Mouse (Mus musculus): Measurements from ENCODE around the gene Cxcr6. TPM values are rescaled to one million over a fixed set of nuclear protein-coding genes. Genes with fewer than 3 reads are reported as not detected.

Cxcr6 gene
- polyA plus RNA-seq, 1 experiment from 2014 or later, result 0.09 TPM

DNA sequence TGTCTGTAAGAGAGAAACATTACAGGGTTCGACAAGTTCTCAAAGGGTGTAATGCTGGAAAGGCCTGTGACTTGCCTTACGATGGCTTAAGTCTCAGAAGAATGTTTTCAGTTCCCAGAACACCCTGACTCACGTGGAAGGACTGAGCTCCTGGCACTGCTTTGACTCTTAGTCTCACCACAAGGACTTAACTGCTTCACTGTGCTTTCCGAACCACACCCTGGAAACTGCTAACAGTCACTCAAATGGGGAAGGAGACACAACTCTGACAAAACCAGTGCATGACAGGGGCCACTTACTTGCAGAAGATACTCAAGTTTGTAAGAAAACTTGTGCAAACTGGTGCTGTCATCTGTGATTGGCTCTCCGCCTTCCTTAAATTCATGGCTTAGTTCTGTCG lies 34.0 kb downstream of the Cxcr6 start:
- peaks cover 59% of the 10 kb centered on the region for H3K36me3 ChIP-seq
- H3K4me3 ChIP-seq, result no peak overlapping the region
- no peak for DNase-seq (ENCODE audit: low spot score)
- no peaks in the 10 kb centered on the region for H3K9me3 ChIP-seq
- no peak overlapping the region for H3K27ac ChIP-seq
- H3K27me3 ChIP-seq (ENCODE audit: insufficient read depth, poor library complexity, severe bottlenecking), result no peaks in the 10 kb centered on the region
- 89% methylated on average over 6 of the region's 6 CpGs for WGBS
- H3K4me1 ChIP-seq, result peaks cover 22% of the 10 kb centered on the region

DNA sequence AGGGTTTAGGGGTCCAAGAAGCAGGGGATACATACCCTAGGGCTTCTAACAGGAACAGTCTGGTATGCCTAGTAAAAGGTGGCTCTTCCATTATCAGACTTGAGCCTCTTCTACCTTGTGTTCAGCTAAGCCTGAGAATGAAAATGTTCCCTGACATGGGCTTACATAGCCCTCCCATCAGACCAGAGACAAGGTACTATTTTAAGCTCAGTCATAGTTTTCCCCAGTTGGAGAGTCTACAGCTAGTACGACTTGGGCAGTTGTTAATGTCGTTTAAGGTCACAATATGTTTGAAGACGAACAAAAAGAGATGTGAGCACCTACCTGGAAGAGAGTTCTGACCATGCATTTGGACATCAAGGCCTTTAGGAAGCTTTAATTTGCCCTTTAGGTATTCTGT lies 38.2 kb downstream of the Cxcr6 start:
- peaks cover 36% of the 10 kb centered on the region for H3K4me1 ChIP-seq
- whole genome bisulfite sequencing, result 47% methylated on average over 3 of the region's 3 CpGs
- H3K4me3 ChIP-seq, result peak overlapping the region; percentile 27; the same call in 1 of the 2 replicates

DNA sequence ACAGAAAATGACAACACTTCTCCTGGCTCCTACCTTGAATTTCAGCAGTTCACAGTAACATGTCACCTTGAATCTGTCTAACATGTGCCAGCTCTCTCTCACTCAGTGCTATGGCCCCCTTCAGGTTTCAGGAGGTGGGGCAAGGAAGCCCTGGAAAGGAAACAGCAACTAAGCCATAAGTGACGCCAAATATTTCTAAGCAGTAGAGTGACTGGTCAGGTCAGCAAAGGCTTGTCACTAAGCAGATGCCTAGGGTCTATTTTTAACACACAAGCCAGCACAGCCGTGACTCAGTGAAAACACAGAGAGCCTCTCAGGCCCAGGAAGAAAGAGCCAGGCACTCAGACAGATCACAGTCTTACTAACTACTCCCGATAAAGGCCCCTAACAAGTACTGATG lies 38.8 kb downstream of the Cxcr6 start:
- H3K36me3 ChIP-seq, result peaks cover 22% of the 10 kb centered on the region; the same call in 1 of the 2 replicates
- peak; percentile 90 for DNase-seq (ENCODE audit: low spot score)
- no peaks in the 10 kb centered on the region for H3K9me3 ChIP-seq
- H3K27me3 ChIP-seq (ENCODE audit: insufficient read depth, poor library complexity, severe bottlenecking), result no peaks in the 10 kb centered on the region
- 21% methylated on average over 3 of the region's 3 CpGs for WGBS
- H3K4me3 ChIP-seq, result peak overlapping the region; percentile 27; the same call in 1 of the 2 replicates
- H3K4me1 ChIP-seq, result peaks cover 43% of the 10 kb centered on the region
- H3K27ac ChIP-seq, result peak overlapping the region; percentile 84

More for the DNA sequence above, 38.2 kb downstream of the Cxcr6 start:
- peaks cover 29% of the 10 kb centered on the region; the same call in 1 of the 2 replicates for H3K36me3 ChIP-seq
- no peak for DNase-seq (ENCODE audit: low spot score)
- H3K9me3 ChIP-seq, result no peaks in the 10 kb centered on the region
- H3K27me3 ChIP-seq (ENCODE audit: insufficient read depth, poor library complexity, severe bottlenecking), result no peaks in the 10 kb centered on the region
- H3K27ac ChIP-seq, result peak overlapping the region; percentile 84

DNA sequence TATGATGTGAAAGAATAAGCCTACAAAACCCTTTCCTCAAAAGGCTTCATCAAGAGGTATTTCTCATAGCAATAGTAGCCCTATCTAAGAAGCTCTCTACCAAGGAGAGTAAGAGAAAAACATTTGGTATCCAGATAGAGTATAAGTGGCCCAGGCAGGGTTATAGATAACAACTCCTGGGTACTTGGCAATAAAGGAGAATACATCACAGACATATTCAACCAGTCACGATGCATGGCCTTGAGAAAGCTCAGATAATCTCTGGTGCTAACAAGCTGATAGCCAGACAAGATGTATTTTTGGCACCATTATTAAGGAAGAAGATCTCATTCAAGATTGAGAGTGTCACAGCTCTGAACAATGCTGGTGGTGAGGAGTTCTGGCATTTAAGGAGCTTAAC lies 40.2 kb downstream of the Cxcr6 start:
- no peaks in the 10 kb centered on the region for H3K9me3 ChIP-seq
- no peak for DNase-seq (ENCODE audit: low spot score)
- whole genome bisulfite sequencing, result 46% methylated on average over 1 of the region's 1 CpGs
- H3K4me1 ChIP-seq, result peaks cover 45% of the 10 kb centered on the region
- H3K27me3 ChIP-seq (ENCODE audit: insufficient read depth, poor library complexity, severe bottlenecking), result no peaks in the 10 kb centered on the region
- no peak overlapping the region for H3K27ac ChIP-seq
- H3K4me3 ChIP-seq, result no peak overlapping the region
- H3K36me3 ChIP-seq, result peaks cover 10% of the 10 kb centered on the region; the same call in 1 of the 2 replicates

DNA sequence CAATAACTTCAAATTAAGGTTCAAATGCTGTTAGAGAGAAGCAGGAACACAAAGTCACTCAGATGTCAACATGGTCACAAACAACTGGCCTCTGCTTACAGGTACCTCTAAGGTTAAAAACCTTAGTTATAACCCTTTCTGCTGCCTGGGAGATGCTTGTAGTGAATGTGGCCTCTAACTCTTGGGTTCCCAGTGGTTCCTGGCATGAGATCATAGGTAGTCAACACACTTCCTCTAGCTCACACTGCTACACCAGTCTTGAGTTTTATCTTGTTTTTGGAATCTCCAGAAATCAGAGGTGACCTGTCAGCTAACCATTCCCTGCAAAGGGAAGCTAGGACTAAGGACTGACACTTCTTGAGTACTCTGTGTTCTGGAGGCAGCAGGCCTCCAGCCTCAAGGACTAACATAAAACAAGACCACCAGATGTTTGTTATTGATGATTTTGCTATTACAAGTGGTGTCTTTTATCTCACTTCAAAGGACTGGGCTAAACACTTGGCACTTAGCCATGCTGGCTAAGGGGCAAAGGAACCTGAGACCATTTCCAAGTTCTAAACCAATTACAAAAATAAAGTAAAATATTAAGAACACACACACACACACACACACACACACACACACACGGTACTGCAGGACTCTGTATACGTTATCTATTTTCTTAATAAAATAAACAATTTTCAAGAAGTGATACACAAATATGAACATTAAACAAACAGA lies 43.9 kb downstream of the Cxcr6 start:
- peaks cover 25% of the 10 kb centered on the region for H3K4me1 ChIP-seq
- DNase-seq (ENCODE audit: low spot score), result no peak
- no peaks in the 10 kb centered on the region for H3K36me3 ChIP-seq
- H3K9me3 ChIP-seq, result no peaks in the 10 kb centered on the region
- peak overlapping the region; percentile 74 for H3K4me3 ChIP-seq
- peak overlapping the region; percentile 90; the same call in 1 of the 2 replicates for H3K27ac ChIP-seq
- 67% methylated on average over 2 of the region's 2 CpGs for WGBS
- H3K27me3 ChIP-seq (ENCODE audit: insufficient read depth, poor library complexity, severe bottlenecking), result no peaks in the 10 kb centered on the region

DNA sequence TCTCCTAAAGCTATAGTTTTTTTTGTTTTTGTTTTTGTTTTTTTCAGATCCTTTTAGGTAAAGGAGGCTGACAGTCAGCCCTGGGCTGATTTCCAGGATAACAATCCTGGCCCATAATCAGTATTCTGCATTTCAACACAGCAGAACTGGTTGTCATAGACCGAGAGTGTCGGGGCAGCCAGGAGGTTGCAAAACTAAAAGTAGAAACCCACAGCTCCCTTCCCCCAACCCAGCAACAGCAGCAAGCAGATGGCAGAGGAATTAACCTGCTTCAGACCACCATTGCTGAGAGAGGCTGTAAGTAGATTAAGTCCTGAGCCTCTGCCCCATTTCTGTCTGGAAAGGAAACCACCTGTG lies 44.4 kb downstream of the Cxcr6 start:
- Histone ChIP-seq H3K9me3 (no peaks in the 10 kb centered on the region), H3K4me1 (peaks cover 19% of the 10 kb centered on the region), H3K27ac (peak overlapping the region; percentile 90), H3K27me3 (ENCODE audit: insufficient read depth, poor library complexity, severe bottlenecking) (no peaks in the 10 kb centered on the region), H3K36me3 (no peaks in the 10 kb centered on the region), H3K4me3 (peak overlapping the region; percentile 74)
- 7% methylated on average over 2 of the region's 2 CpGs for WGBS
- no peak for DNase-seq (ENCODE audit: low spot score)

DNA sequence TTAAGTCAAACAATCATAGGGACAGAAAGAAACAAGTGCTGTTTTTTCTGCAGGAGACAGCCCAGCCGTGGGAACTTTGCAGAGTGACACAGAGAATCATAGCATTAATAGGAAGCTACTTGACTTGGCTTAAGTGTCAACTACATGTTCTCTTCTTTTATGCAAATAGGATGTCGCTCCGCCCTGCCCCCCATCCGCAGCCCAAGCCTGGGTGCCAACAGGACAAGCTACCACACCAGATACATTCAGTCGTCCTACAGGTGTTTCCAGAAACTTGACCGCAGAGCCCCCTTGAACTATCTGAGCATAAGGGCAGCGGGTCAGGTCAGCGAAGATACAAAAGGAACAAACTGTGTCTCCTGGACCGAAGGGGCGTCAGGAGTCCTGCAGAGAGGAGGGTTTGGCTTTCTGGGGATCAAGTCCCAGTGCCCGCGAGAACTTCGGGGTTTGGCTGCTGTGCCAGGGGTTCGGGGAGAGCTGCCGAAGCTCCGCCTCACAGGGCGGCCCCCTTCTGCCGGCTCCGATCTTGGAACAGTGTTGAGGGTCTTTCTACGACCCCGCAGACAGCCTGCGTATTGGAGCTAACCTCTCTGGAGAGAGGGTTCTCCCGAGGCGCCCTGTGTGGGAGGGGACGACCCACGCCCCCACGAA lies 44.9 kb downstream of the Cxcr6 start:
- DNase-seq (ENCODE audit: low spot score), result peak; percentile 89
- Histone ChIP-seq H3K36me3 (no peaks in the 10 kb centered on the region), H3K27ac (peak overlapping the region; percentile 90), H3K9me3 (no peaks in the 10 kb centered on the region), H3K4me1 (peaks cover 15% of the 10 kb centered on the region), H3K27me3 (ENCODE audit: insufficient read depth, poor library complexity, severe bottlenecking) (no peaks in the 10 kb centered on the region), H3K4me3 (peak overlapping the region; percentile 74)
- under 1% methylated on average over 27 of the region's 27 CpGs for WGBS

DNA sequence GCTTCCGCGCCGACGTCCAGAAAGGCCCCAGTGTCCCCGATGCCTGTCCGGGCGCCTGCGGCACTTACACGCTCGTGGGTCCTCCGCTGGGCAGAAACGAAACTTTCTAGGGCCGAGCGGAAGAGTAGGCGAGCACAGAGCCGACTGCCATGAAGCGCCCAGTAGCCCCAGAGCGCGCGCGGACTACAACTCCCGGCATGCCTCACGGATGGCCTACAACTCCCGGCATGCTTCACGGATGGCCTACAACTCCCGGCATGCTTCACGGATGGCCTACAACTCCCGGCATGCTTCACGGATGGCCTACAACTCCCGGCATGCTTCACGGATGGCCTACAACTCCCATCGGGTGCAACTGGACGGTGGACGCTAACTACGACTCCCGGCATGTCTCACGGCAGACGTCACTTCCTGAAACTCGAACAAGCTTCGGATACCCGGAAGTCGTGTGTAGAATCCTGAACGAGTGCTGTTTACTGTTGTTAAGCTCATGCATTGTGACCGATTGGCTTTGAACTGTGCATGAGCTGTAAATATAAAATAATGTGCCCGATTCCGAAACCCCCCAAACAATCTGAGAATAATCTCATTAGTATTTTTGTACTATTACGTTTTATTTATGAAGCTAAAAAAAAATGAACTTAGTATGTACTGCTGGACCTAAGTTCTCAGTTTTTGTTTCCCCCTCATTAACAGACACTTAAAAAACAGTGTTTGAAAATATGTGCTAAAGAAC lies 45.6 kb downstream of the Cxcr6 start, which contains the start of gene Fyco1:
TSS of gene Fyco1 (minus strand) at position 187 of the 736 bp plus-strand sequence.
- Histone ChIP-seq H3K9me3 (no peaks in the 10 kb centered on the region), H3K4me1 (peaks cover 10% of the 10 kb centered on the region), H3K27me3 (ENCODE audit: insufficient read depth, poor library complexity, severe bottlenecking) (no peaks in the 10 kb centered on the region), H3K27ac (peak within 1 kb of the TSS; percentile 90), H3K4me3 (peak within 1 kb of the TSS; percentile 74), H3K36me3 (no peaks in the 10 kb centered on the region)
- peak; percentile 98 for DNase-seq (ENCODE audit: low spot score)
- under 1% methylated on average over 47 of the region's 47 CpGs for WGBS

DNA sequence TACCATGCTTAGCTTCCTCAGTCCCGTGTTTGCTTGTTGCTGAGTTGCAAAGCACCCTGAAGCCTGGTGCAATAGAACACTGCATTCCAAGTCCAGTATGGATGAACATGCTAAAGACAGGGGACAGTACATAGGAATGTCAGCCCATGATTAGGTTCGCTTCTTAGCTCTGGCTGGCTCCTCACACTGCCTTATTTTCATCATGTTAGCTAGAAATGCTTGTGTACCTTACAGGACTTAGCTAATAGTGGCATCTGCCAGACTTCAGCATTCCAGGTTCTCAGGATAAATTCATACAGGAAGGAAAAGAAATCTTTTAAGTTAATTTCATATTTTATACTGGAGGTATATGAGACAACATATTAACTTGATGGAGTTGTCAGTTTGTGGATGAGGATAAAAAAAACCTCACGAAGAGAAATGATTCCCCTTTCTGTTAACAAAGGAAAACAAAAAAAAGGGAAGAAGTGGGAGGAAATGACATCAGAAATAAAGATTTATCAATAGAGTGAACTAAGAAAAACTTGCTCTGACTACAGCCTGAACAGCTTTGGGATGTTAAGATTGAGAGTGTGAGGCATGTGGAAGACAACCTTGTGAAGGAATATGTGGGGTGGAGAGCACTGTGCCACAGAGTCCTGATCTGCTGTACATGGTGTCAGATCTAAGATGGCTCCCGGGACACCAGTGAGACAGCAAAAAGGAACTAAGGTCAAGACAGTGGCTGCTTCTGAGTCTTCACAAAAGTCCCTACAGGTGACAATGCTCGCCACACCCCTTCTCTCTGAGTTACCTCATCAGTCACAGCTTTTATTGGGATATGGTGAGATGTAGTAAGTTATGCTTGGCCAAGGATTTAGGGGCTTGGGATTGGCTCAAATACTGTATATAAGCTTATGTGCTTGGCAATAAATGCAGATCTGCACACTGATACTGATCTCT lies 46.4 kb downstream of the Cxcr6 start:
- H3K36me3 ChIP-seq, result no peaks in the 10 kb centered on the region
- peaks cover 10% of the 10 kb centered on the region for H3K4me1 ChIP-seq
- no peak for DNase-seq (ENCODE audit: low spot score)
- H3K4me3 ChIP-seq, result peak overlapping the region; percentile 74
- H3K9me3 ChIP-seq, result no peaks in the 10 kb centered on the region
- H3K27ac ChIP-seq, result no peak overlapping the region; the same call in none of the 2 replicates
- WGBS, result 60% methylated on average over 5 of the region's 5 CpGs
- no peaks in the 10 kb centered on the region for H3K27me3 ChIP-seq (ENCODE audit: insufficient read depth, poor library complexity, severe bottlenecking)

DNA sequence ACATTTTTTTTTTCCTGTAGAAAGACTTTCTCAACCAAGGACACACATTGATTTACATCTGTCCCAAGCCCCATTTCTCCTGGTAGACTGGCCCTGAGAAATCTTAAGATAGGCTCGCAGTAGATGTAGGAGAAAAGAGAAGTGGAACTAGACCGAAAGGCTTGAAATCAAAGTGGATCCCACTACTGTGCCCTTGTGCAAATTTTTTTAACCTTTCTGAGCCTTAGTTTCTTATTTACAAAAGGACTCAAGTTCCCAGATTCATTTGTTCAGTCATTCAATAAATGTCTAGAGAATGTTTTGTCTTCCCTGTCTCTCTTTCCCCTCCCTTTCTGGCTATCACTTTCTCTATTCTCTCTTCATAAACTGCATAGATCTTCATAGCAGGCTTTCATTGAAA lies 50.6 kb downstream of the Cxcr6 start:
- 82% methylated on average over 2 of the region's 2 CpGs for WGBS
- H3K27me3 ChIP-seq (ENCODE audit: insufficient read depth, poor library complexity, severe bottlenecking), result no peaks in the 10 kb centered on the region
- no peaks in the 10 kb centered on the region for H3K36me3 ChIP-seq
- H3K9me3 ChIP-seq, result no peaks in the 10 kb centered on the region
- no peak overlapping the region for H3K4me3 ChIP-seq
- H3K27ac ChIP-seq, result no peak overlapping the region
- no peak for DNase-seq (ENCODE audit: low spot score)
- no peaks in the 10 kb centered on the region for H3K4me1 ChIP-seq
